Mouse (Mus musculus) myocyte (in vitro differentiated cells): Measurements from ENCODE around the gene Stk24. TPM values are rescaled to one million over a fixed set of nuclear protein-coding genes. Genes with fewer than 3 reads are reported as not detected.

Experiments
- H3K27me3 ChIP-seq: one replicate; pipeline ENCODE4 v1.6.1; 2011; ENCODE audit not compliant: control insufficient read depth, insufficient read depth, insufficient read length
- H3K36me3 ChIP-seq: one replicate; pipeline ENCODE4 v1.6.1; 2011; ENCODE audit not compliant: control insufficient read depth, insufficient read depth
- H3K4me2 ChIP-seq: one replicate; pipeline ENCODE4 v1.6.1; 2011; ENCODE audit warnings: low read depth, control low read depth
- H3K4me3 ChIP-seq: one replicate; pipeline ENCODE4 v1.5.1; 2011; ENCODE audit warnings: mild to moderate bottlenecking, control low read depth, moderate library complexity
- H3K79me2 ChIP-seq: one replicate; pipeline ENCODE4 v1.6.1; 2011; ENCODE audit not compliant: control insufficient read depth, insufficient read depth
- H3ac ChIP-seq: one replicate; pipeline ENCODE4 v1.6.1; 2011; ENCODE audit not compliant: control insufficient read depth, insufficient read length
- CEBPB ChIP-seq: IDR thresholded peaks from 2 replicates; pipeline ENCODE4 v1.6.1; 2011; ENCODE audit warnings: mild to moderate bottlenecking, moderate library complexity; ENCODE audit not compliant: poor library complexity, insufficient read depth, severe bottlenecking
- E2F4 ChIP-seq: IDR thresholded peaks from one replicate; pipeline ENCODE4 v1.6.1; 2011; ENCODE audit warnings: mild to moderate bottlenecking, control low read depth, moderate library complexity; ENCODE audit not compliant: insufficient read depth
- MAX ChIP-seq: IDR thresholded peaks from one replicate; pipeline ENCODE4 v1.6.1; 2011; ENCODE audit warnings: low read depth, mild to moderate bottlenecking, control low read depth
- MYOD1 ChIP-seq, 3 experiments: IDR thresholded peaks; one replicate each; pipeline ENCODE4 v1.6.1; 2011; ENCODE audit warnings: control low read depth in 2 of 3, low read depth in 2 of 3, mild to moderate bottlenecking in 2 of 3, moderate library complexity in 1 of 3; ENCODE audit not compliant: insufficient read length in 2 of 3, control insufficient read depth in 1 of 3
- MYOG ChIP-seq, 3 experiments: IDR thresholded peaks; one replicate each; pipeline ENCODE4 v1.6.1; 2011; ENCODE audit warnings: control low read depth in 2 of 3, low read depth in 2 of 3, mild to moderate bottlenecking in 2 of 3; ENCODE audit not compliant: insufficient read length in 2 of 3, control insufficient read depth in 1 of 3, insufficient read depth in 1 of 3
- POLR2A ChIP-seq: IDR thresholded peaks from one replicate; pipeline ENCODE4 v1.6.1; 2011; ENCODE audit warnings: low read depth, mild to moderate bottlenecking, control low read depth, moderate library complexity; ENCODE audit not compliant: insufficient read length
- POLR2AphosphoS2 ChIP-seq: IDR thresholded peaks from one replicate; pipeline ENCODE4 v1.6.1; 2011; ENCODE audit warnings: low read depth, control low read depth; ENCODE audit not compliant: insufficient read length
- REST ChIP-seq: IDR thresholded peaks from one replicate; pipeline ENCODE4 v1.6.1; 2011; ENCODE audit warnings: mild to moderate bottlenecking, control low read depth, moderate library complexity; ENCODE audit not compliant: insufficient read depth, insufficient read length
- SRF ChIP-seq: IDR thresholded peaks from one replicate; pipeline ENCODE4 v1.6.1; 2011; ENCODE audit warnings: low read depth; ENCODE audit not compliant: control insufficient read depth, insufficient read length
- TCF12 ChIP-seq: IDR thresholded peaks from one replicate; pipeline ENCODE4 v1.6.1; 2011; ENCODE audit warnings: mild to moderate bottlenecking, control low read depth; ENCODE audit not compliant: poor library complexity, insufficient read depth, severe bottlenecking
- TCF3 ChIP-seq: IDR thresholded peaks from one replicate; pipeline ENCODE4 v1.6.1; 2011; ENCODE audit warnings: low read depth, control low read depth; ENCODE audit not compliant: insufficient read length
- USF1 ChIP-seq: IDR thresholded peaks from one replicate; pipeline ENCODE4 v1.6.1; 2011; ENCODE audit warnings: low read depth, mild to moderate bottlenecking, control low read depth, moderate library complexity
- polyA plus RNA-seq: library from polyadenylated mRNA; unstranded; fragments of >200 nt; fragmentation: generic; extraction: Trizol; gene quantifications from one replicate; pipeline ENCODE4 v1.2.1, GENCODE M21; 2012; ENCODE audit warnings: missing spikeins

The Stk24 gene
- polyA plus RNA-seq, 1 experiment = 26.9 TPM

GRCm38 (mm10) chr14:121408944-121409343 lies 29.1 kb upstream of the Stk24 start:
- Histone ChIP-seq H3K4me2 (no peak overlapping the region), H3K27me3 (no peaks in the 10 kb centered on the region), H3K79me2 (no peaks in the 10 kb centered on the region), H3K36me3 (no peaks in the 10 kb centered on the region), H3ac (no peak overlapping the region), H3K4me3 (no peak overlapping the region)
- TF ChIP-seq POLR2A = no peak

- no peaks in the 10 kb centered on the region for H3K79me2 ChIP-seq
- TF ChIP-seq E2F4 (no peak), TCF12 (no peak), MAX (no peak), TCF3 (no peak), POLR2A (no peak), REST (no peak), POLR2AphosphoS2 (no peak), MYOD1 (IDR thresholded peaks at IDR 0.05; ENCODE audit: control insufficient read depth in 1 of 3, insufficient read length in 2 of 3, low read depth in 2 of 3) (no peak), MYOG (IDR thresholded peaks at IDR 0.05; ENCODE audit: control insufficient read depth in 1 of 3, insufficient read depth in 1 of 3, insufficient read length in 2 of 3, low read depth in 2 of 3) (no peak), USF1 (no peak), SRF (no peak), CEBPB (no peak)
- no peak overlapping the region for H3ac ChIP-seq
- H3K27me3 ChIP-seq = no peaks in the 10 kb centered on the region
- H3K4me3 ChIP-seq = no peak overlapping the region
- no peaks in the 10 kb centered on the region for H3K36me3 ChIP-seq
- H3K4me2 ChIP-seq = no peak overlapping the region
Observed at GRCm38 (mm10) chr14:121406943-121407342, 27.1 kb upstream of the Stk24 start.

- H3K36me3 ChIP-seq = no peaks in the 10 kb centered on the region
- no peaks in the 10 kb centered on the region for H3K79me2 ChIP-seq
- H3ac ChIP-seq = no peak overlapping the region
- no peak overlapping the region for H3K4me2 ChIP-seq
- H3K27me3 ChIP-seq = no peaks in the 10 kb centered on the region
- no peak for TF ChIP-seq TCF3
- H3K4me3 ChIP-seq = no peak overlapping the region
Observed at GRCm38 (mm10) chr14:121405546-121405945, 25.7 kb upstream of the Stk24 start.

- Histone ChIP-seq H3ac (no peak overlapping the region), H3K36me3 (no peaks in the 10 kb centered on the region), H3K79me2 (no peaks in the 10 kb centered on the region), H3K27me3 (no peaks in the 10 kb centered on the region), H3K4me2 (no peak overlapping the region), H3K4me3 (no peak overlapping the region)
- TF ChIP-seq USF1 (no peak), TCF12 (no peak)
Observed at GRCm38 (mm10) chr14:121405120-121405519, 25.3 kb upstream of the Stk24 start.

- no peak overlapping the region for H3K4me3 ChIP-seq
- H3K36me3 ChIP-seq = no peaks in the 10 kb centered on the region
- H3ac ChIP-seq = no peak overlapping the region
- H3K27me3 ChIP-seq = no peaks in the 10 kb centered on the region
- no peak overlapping the region for H3K4me2 ChIP-seq
- H3K79me2 ChIP-seq = no peaks in the 10 kb centered on the region
- TF ChIP-seq USF1 (no peak), POLR2A (no peak), E2F4 (no peak), CEBPB (no peak), REST (no peak), TCF3 (no peak), TCF12 (no peak), MYOG (IDR thresholded peaks at IDR 0.05; ENCODE audit: control insufficient read depth in 1 of 3, insufficient read depth in 1 of 3, insufficient read length in 2 of 3, low read depth in 2 of 3) (no peak), POLR2AphosphoS2 (no peak), MAX (no peak), MYOD1 (IDR thresholded peaks at IDR 0.05; ENCODE audit: control insufficient read depth in 1 of 3, insufficient read length in 2 of 3, low read depth in 2 of 3) (no peak)
Observed at GRCm38 (mm10) chr14:121399676-121400075, 19.9 kb upstream of the Stk24 start.

GRCm38 (mm10) chr14:121397471-121397870 lies 17.7 kb upstream of the Stk24 start:
- H3K4me2 ChIP-seq = peak overlapping the region; percentile 34
- no peaks in the 10 kb centered on the region for H3K36me3 ChIP-seq
- no peaks in the 10 kb centered on the region for H3K79me2 ChIP-seq
- H3K4me3 ChIP-seq = no peak overlapping the region
- H3K27me3 ChIP-seq = no peaks in the 10 kb centered on the region
- no peak overlapping the region for H3ac ChIP-seq
- peak; percentile 94 for TF ChIP-seq TCF12
- peak; percentile 96 to 99 (median 96) for TF ChIP-seq MYOG (IDR thresholded peaks at IDR 0.05; ENCODE audit: control insufficient read depth in 1 of 3, insufficient read depth in 1 of 3, insufficient read length in 2 of 3, low read depth in 2 of 3)
- peak; percentile 98 for TF ChIP-seq TCF3
- TF ChIP-seq E2F4 = no peak
- TF ChIP-seq USF1 = no peak
- TF ChIP-seq MYOD1 (IDR thresholded peaks at IDR 0.05; ENCODE audit: control insufficient read depth in 1 of 3, insufficient read length in 2 of 3, low read depth in 2 of 3) = peak; percentile 67 to 97 (median 96)
